Mouse (Mus musculus): ENCODE results near the gene Tgfbr3.

Gene Tgfbr3

GRCm38 (mm10) chr5:107167373-107167772 is 122.1 kb downstream of the Tgfbr3 start:
- DNase-seq, result peak; percentile 41

DNA sequence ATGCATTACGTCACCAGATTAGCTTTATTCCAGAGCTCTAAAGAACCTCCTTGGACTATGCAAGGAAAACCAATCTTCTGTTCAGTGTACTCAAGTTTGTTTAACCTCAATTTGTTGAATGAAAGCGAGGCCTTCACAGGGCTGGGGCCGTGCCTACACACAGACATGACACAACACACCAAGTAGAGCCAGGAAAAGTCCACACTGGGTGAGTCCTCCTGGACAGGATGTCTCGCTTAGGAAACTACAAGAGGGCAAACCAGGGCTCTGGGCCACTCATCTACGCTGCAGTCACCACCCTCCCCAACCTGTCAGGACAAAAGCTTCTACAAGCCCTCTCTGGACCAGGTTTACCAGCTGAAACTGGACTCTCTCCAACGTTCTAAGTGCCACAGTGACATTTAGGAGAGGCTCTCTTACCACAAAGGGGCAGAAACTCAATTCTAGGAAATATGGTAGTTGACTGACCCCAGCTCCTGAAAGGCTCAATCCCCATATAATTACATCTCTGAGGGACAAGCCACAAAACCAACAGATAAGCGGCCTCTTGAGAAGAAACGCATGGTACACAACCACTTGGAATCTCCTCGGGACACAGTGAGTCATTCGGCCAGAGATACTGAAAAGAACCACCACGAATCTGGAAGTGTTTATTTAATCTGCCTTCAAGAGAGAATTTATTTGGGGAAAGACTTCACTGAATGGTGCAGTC is 122.6 kb downstream of the Tgfbr3 start:
- no peak for DNase-seq

GRCm38 (mm10) chr5:107165734-107166133 is 123.7 kb downstream of the Tgfbr3 start:
- DNase-seq, result no peak

GRCm38 (mm10) chr5:107165271-107165670 is 124.2 kb downstream of the Tgfbr3 start:
- DNase-seq, result no peak

DNA sequence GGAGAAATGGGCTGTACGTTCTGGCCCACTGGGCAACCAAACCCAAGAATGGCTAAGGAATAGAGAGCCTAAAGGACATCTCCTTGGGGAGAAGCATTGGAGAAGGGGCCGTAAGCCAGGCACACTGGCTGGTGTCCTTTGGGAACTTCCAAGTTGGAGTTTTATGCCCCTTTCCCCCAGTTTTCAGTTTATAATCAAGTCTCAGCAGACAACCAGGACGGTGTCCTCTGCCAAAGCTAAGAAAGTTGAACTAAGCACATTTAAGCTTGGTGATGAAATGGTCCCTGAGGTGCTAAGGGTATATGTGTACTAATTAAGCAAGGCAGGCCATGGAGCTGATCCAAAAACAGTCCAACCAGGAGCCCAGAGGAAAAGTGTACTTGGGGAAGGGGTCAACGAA is 124.6 kb downstream of the Tgfbr3 start:
- DNase-seq, result no peak

DNA sequence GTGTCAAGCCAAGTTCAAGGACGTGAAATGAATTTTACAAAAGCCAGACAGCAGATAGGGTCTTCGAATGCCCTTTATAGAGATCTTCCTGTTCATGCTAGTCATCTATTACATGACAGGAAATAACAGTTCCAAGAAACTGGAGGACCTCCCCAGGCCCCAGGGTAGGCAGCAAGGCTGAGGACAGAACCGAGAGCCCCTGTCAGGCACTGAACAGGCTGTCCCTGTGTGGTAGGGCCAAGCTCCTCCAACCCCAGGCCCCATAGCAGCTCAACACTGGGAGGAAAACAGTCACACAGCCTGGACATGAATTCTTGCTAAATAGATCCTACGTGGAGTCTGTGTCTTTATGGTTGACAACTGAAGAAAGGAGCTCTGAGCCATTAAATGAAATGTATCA is 125.3 kb downstream of the Tgfbr3 start:
- DNase-seq, result no peak

- no peak for DNase-seq
These were observed 126.1 kb downstream of the Tgfbr3 start for GRCm38 (mm10) chr5:107163336-107163735.

DNA sequence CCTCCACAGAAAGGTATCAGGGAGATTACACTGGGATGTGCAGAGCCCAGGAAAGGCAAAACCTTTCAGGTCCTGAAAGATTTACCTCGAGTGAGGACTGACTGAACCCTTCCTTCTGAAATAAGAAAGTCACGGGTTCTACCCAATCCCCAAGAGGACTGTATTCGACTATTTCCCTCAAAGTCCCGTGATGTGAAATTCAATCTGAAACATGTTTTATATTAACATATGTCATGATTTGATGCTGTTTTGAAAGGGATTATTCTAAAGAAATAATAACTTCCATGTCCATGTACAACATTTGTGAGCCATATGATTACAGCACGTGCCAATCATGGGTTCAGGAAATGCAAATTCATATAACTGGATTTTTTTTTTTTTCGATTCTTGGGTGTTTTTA is 126.6 kb downstream of the Tgfbr3 start:
- DNase-seq, result no peak

- no peak for DNase-seq
These were observed 127.1 kb downstream of the Tgfbr3 start for GRCm38 (mm10) chr5:107162319-107162718.

GRCm38 (mm10) chr5:107159914-107160890 is 129.2 kb downstream of the Tgfbr3 start:
- DNase-seq, result no peak

DNA sequence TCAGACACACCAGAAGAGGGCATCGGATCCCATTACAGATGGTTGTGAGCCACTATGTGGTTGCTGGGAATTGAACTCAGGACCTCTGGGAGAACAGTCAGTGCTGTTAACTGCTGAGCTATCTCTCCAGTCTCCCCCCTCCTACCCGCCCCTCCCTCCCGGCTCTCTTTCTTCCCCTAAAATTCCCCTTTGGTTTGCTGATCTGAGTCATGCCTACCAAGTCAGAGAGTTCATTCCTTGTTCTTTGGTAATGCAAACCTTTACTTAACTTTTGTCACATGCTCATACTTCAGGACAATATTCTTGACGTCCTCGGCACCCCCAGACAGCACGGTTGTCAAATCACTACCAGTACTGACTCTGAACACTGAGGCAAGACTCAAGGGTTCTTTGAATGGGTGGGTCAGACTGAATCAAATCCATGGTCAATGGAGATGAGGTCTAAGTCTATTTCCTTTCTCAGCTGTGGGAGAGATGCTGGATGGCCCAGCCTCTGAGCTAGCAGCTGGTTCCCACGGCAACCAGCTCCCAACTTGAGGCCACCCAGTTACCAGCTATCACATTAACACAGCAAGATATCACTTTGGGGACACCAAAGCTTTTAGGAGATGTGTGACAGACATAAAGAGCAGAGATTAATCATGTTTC is 130.8 kb downstream of the Tgfbr3 start:
- DNase-seq, result no peak

GRCm38 (mm10) chr5:107157384-107157783 is 132.0 kb downstream of the Tgfbr3 start:
- no peak for DNase-seq

DNA sequence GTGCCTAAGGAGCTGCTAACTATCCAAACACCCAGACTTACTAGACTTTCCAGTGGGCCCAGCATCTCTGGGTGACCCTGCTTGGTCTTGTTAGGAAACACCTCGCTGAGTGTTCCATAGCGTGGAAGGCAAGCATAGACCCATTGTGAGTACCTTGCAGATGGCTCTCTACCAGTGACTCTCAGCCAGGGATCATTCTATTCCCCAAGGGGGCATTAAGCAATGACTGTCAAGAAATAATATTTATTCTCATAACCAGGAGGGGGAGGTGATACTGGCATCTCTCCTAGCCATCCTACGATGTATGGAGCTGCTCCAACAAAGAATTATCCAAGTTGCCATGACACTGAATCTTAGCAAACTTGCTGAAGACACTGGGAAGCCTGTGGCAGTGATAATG is 133.3 kb downstream of the Tgfbr3 start:
- no peak for DNase-seq

- no peak for DNase-seq
These were observed 136.4 kb downstream of the Tgfbr3 start for GRCm38 (mm10) chr5:107152989-107153388.

- no peak for DNase-seq
These were observed 138.1 kb downstream of the Tgfbr3 start for GRCm38 (mm10) chr5:107151320-107151719.

- no peak for DNase-seq
These were observed 138.7 kb downstream of the Tgfbr3 start for GRCm38 (mm10) chr5:107150555-107151312.

- peak; percentile 65 for DNase-seq
These were observed 141.3 kb downstream of the Tgfbr3 start for GRCm38 (mm10) chr5:107147951-107148766.

DNA sequence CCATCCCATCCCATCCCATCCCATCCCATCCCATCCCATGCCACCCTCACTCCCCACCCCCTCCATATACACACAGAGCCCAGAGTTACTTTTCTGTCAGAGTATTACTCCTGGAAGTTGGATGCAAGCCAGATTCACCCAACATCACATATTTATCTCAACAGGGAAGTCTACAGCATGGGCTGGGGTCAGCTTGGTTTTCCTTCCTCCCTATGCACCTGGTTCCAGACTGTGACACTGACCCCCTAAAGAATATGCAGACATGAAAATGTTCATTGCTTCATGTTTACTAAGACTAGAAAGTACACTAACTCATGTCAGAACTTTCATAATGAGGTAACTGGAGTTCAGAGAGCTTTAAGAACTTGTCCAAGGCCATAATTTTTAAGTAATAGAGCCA is 142.0 kb downstream of the Tgfbr3 start:
- DNase-seq, result no peak

GRCm38 (mm10) chr5:107146111-107146616 is 143.3 kb downstream of the Tgfbr3 start:
- DNase-seq, result no peak

DNA sequence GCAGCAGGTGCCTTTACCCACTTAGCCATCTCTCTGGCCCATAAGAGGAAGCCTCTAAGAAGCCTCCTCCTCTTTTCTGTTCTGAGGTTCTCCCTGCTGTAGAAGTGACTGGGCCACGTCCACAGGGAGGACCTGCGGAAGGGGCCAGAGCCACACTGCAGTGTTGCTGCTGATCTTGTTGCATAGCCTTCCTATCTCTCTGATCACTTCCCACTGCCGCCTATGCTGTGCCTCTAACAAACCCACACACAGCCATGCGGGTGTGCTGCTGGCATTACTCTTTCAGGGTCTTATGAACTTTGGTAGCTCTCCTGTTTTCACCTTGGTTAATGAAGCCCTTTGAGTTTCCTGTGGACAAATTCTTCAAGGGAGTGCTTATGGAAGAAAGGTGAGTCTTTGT is 144.3 kb downstream of the Tgfbr3 start:
- no peak for DNase-seq

GRCm38 (mm10) chr5:107144263-107144843 is 145.1 kb downstream of the Tgfbr3 start:
- no peak for DNase-seq

Measured in cerebellum, adult 9-10 months (tissue).